Mouse (Mus musculus) lung, postnatal 0 days (tissue): ENCODE data around the gene Kat2a.

Experiments
- CTCF ChIP-seq: IDR thresholded peaks from 2 replicates; pipeline ENCODE4 v1.5.1; 2016; ENCODE audit warnings: antibody characterized with exemption, mild to moderate bottlenecking
- EP300 ChIP-seq: IDR thresholded peaks from 2 replicates; pipeline ENCODE4 v1.6.1; 2016; ENCODE audit warnings: antibody characterized with exemption, mild to moderate bottlenecking, control low read depth

DNA sequence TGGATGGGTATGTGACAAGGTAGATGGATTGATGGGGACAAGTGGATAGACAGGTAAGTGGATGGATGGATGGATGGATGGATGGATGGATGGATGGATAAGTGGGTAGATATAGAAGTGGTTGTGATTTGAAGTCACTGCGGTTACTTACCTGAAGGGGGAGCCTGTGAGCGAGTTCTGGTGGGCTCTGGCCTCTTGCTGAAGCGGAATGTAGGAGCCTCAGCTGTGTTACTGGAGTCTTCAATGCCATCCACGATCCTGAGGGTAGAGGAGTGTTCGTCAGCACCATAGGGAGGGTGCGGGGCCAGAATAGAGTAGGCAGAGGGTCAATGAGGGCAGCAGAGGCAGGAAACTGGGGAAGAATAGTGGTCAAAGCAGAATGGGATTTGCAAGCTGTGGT is 32.8 kb upstream of the Kat2a start:
- TF ChIP-seq EP300: no peak
- peak; percentile 78 for TF ChIP-seq CTCF
